Mouse (Mus musculus): ENCODE results near the gene Mmp13.
"Not testable (repeated sequence)": the region's sequence is repeated elsewhere in the genome, so short reads cannot be mapped to it uniquely, and the experiment has no call there.

The Mmp13 gene

GRCm38 (mm10) chr9:7272214-7272613, at the start of gene Mmp13:
Mmp13 (plus strand) TSS chr9:7272514.
- DNase-seq (ENCODE audit: low read depth, low spot score), result no peak
- no peaks in the 10 kb centered on the region for H3K27me3 ChIP-seq (ENCODE audit: control insufficient read depth, insufficient read depth, low read length, poor library complexity, severe bottlenecking)
- H3K36me3 ChIP-seq (ENCODE audit: control insufficient read depth, insufficient read depth, low read length, poor library complexity, severe bottlenecking), result no peaks in the 10 kb centered on the region

DNA sequence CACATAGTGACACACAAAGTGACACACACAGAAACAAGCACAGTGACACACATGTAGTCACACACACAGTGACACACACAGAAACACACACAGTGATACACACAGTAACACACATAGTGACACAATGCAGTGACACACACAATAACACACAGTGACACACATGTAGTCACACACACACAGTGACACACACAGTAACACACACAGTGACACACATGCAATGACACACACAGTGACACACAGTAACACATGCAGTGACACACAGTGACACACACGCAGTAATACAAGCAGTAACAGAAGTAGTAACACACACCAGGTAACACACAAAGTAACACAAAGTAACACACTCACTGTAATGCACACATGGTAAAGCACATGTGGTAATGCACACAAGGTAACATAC, 33.7 kb upstream of the Mmp13 start:
- DNase-seq (ENCODE audit: low read depth, low spot score), result no peak
- Histone ChIP-seq H3K36me3 (ENCODE audit: control insufficient read depth, insufficient read depth, low read length, poor library complexity, severe bottlenecking) (no peaks in the 10 kb centered on the region), H3K27me3 (ENCODE audit: control insufficient read depth, insufficient read depth, low read length, poor library complexity, severe bottlenecking) (no peaks in the 10 kb centered on the region)

DNA sequence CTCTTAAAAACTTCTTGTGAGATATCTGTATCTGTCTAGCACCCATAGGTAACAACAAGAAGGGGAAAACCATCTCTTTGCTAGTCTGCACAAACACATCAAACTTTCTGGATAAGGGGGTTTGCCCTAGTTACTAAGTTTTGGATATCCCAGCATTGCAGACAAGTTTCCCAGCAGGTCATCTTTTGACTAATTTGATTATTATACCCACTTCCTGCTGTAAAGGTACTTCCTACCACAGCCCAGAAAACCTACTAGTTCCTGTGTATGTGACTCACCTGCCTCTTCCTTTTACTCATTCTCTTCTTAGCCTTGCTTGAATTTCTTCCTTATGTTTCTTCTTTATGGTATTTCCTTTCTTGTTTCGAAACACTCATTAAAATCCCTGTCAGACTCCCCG, 32.3 kb upstream of the Mmp13 start:
- DNase-seq (ENCODE audit: low read depth, low spot score), result peak; percentile 8
- H3K27me3 ChIP-seq (ENCODE audit: control insufficient read depth, insufficient read depth, low read length, poor library complexity, severe bottlenecking), result no peaks in the 10 kb centered on the region
- no peaks in the 10 kb centered on the region for H3K36me3 ChIP-seq (ENCODE audit: control insufficient read depth, insufficient read depth, low read length, poor library complexity, severe bottlenecking)

- no peaks in the 10 kb centered on the region; the same call in 1 of the 2 replicates for H3K27me3 ChIP-seq (ENCODE audit: control insufficient read depth, insufficient read depth, low read length, poor library complexity, severe bottlenecking)
- H3K36me3 ChIP-seq (ENCODE audit: control insufficient read depth, insufficient read depth, low read length, poor library complexity, severe bottlenecking), result no peaks in the 10 kb centered on the region
- DNase-seq (ENCODE audit: low read depth, low spot score), result no peak
These were observed 19.3 kb upstream of the Mmp13 start for GRCm38 (mm10) chr9:7252797-7253654.

GRCm38 (mm10) chr9:7261667-7262066, 10.6 kb upstream of the Mmp13 start:
- Histone ChIP-seq H3K36me3 (ENCODE audit: control insufficient read depth, insufficient read depth, low read length, poor library complexity, severe bottlenecking) (no peaks in the 10 kb centered on the region), H3K27me3 (ENCODE audit: control insufficient read depth, insufficient read depth, low read length, poor library complexity, severe bottlenecking) (no peaks in the 10 kb centered on the region)
- no peak for DNase-seq (ENCODE audit: low read depth, low spot score)

DNA sequence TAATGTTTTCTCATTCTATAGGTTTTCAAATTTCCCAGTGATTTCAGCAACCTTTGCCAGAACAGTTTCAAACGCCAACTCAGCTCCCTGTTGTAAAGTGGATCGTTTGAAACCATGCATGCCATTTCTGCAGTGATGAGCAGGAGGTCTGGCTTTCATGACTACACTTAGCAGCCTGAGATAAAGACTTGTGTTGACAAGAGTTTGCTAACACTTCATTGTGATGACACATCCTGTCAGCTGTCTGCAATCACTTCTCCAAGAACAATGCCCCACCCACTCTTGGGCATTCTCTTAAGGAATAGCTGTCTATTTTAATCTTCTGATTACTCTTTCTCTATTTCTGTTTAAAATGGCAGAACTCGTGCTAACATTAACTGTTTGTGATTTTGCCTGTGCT, 2.2 kb upstream of the Mmp13 start:
- Histone ChIP-seq H3K27me3 (ENCODE audit: control insufficient read depth, insufficient read depth, low read length, poor library complexity, severe bottlenecking) (no peaks in the 10 kb centered on the region), H3K36me3 (ENCODE audit: control insufficient read depth, insufficient read depth, low read length, poor library complexity, severe bottlenecking) (no peaks in the 10 kb centered on the region)
- DNase-seq (ENCODE audit: low read depth, low spot score), result no peak

- Histone ChIP-seq H3K27me3 (ENCODE audit: control insufficient read depth, insufficient read depth, low read length, poor library complexity, severe bottlenecking) (no peaks in the 10 kb centered on the region), H3K36me3 (ENCODE audit: control insufficient read depth, insufficient read depth, low read length, poor library complexity, severe bottlenecking) (no peaks in the 10 kb centered on the region)
- DNase-seq (ENCODE audit: low read depth, low spot score), result no peak
These were observed 10.4 kb downstream of the Mmp13 start for GRCm38 (mm10) chr9:7282565-7283302.

DNA sequence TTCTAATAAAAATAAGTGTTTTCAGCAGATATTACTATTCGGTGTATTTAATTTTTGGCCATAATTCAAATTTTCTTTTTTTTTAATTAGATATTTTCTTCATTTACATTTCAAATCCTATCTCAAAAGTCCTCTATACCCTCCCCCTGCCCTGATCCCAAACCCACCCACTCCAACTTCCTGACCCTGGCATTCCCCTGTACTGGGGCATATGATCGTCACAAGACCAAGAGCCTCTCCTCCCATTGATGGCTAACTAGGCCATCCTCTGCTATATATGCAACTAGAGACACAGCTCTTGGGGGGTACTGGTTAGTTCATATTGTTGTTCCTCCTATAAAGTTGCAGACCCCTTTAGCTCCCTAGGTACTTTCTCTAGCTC, 11.0 kb downstream of the Mmp13 start:
- H3K27me3 ChIP-seq (ENCODE audit: control insufficient read depth, insufficient read depth, low read length, poor library complexity, severe bottlenecking); DNase-seq (ENCODE audit: low read depth, low spot score); H3K36me3 ChIP-seq (ENCODE audit: control insufficient read depth, insufficient read depth, low read length, poor library complexity, severe bottlenecking): not testable (repeated sequence)

GRCm38 (mm10) chr9:7289501-7289900, 17.2 kb downstream of the Mmp13 start:
- Histone ChIP-seq H3K36me3 (ENCODE audit: control insufficient read depth, insufficient read depth, low read length, poor library complexity, severe bottlenecking) (no peaks in the 10 kb centered on the region), H3K27me3 (ENCODE audit: control insufficient read depth, insufficient read depth, low read length, poor library complexity, severe bottlenecking) (no peaks in the 10 kb centered on the region)
- no peak for DNase-seq (ENCODE audit: low read depth, low spot score)

DNA sequence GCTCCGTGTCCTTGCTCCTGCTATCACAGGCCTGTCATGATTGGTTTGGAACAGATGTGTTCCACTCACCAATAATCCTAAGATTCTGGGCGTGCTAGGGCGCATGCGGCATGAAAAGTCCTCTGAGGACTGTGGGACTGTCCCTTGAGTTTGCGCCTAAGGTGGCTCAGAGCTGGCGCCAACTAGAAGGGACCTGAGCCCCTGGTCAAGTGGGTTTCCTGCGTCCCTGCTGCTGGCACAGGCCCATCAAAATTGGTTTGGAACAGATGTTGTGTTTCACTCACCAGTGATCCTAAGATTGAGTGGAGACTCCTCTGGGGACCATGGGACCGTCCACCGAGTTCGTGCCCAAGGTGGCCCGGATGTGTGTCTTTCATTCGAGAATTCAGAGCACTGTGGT, 17.6 kb downstream of the Mmp13 start:
- no peak for DNase-seq (ENCODE audit: low read depth, low spot score)
- Histone ChIP-seq H3K27me3 (ENCODE audit: control insufficient read depth, insufficient read depth, low read length, poor library complexity, severe bottlenecking) (no peaks in the 10 kb centered on the region), H3K36me3 (ENCODE audit: control insufficient read depth, insufficient read depth, low read length, poor library complexity, severe bottlenecking) (no peaks in the 10 kb centered on the region)

DNA sequence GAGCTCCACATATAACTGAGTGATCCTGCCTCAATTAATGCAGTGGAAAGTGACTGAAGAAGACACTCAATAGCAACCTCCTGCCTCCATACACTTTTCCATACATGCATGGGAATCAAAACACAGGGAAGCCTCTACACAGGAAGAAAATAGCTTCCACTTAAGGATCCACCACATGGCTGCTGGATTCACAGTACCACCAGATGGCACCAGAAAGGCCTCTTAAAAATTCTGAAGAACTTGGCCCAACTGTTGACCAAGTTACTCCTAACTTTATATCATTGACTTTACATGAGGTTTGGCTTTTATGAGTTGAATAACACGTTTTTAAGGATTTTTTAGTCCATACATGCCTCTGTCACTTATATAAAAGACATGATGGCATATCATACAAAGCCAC, 19.8 kb downstream of the Mmp13 start:
- H3K27me3 ChIP-seq (ENCODE audit: control insufficient read depth, insufficient read depth, low read length, poor library complexity, severe bottlenecking), result no peaks in the 10 kb centered on the region
- H3K36me3 ChIP-seq (ENCODE audit: control insufficient read depth, insufficient read depth, low read length, poor library complexity, severe bottlenecking), result no peaks in the 10 kb centered on the region
- DNase-seq (ENCODE audit: low read depth, low spot score), result peak; percentile 5

DNA sequence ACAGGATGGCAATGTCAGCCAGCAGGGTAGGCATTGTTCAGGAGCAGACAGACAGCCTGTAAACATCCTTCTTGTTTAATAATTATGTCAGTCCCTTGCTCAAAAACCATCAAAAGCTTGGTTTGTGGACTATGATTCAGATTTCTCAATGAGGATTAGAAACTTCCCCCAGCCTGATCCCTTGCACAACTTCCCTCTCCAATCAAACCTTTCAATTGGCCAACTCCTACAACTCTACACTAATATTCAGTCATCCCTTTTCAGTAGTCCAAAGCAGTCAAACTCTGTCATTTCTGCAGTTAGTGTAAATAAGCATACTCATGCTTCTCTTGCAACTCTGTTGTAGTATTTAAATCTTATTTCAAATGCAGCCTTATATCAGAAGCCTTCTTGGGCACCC, 59.5 kb downstream of the Mmp13 start:
- no peak for DNase-seq (ENCODE audit: low read depth, low spot score)
- H3K27me3 ChIP-seq (ENCODE audit: control insufficient read depth, insufficient read depth, low read length, poor library complexity, severe bottlenecking), result no peaks in the 10 kb centered on the region
- no peaks in the 10 kb centered on the region for H3K36me3 ChIP-seq (ENCODE audit: control insufficient read depth, insufficient read depth, low read length, poor library complexity, severe bottlenecking)
